In the genomic region with DNA sequence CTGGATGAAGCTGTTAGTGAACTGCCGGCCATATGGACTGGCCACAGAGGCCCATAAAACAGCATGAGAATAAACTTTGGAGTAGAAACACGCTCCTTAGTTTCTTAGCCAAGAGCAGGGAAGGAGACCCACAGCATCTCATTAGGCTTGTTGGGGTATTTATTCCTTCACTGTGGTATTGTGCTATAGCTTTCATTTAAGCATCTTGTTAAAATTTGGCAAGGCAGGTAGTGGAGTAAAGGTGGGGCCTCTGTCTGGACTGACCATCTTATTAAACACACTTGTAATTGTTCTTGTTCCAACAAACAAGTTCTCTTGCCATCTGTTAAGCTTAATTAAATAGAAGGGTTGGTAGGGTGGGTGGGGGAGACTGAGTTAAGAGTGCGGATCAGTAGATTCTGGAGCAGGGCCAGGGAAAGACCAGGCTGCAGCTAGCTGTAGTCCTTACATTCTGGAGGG, we compare ENCODE assay signal across 14 mouse cellular contexts.
DNase-seq lines count a peak whose midpoint lies in the region; ATAC-seq and TF ChIP-seq lines count a peak whose summit lies in the region.
"Had no signal": no experiment of that assay in that cellular context is flagged by ENCODE, and none has a peak within 500 bp of the region (broad histone marks: within the 10 kb centered on the region; RNA-seq: fewer than 3 reads in every experiment).

No protein-coding gene starts in this region.

- ATAC-seq in lung, embryonic 14.5 days (ENCODE audit: insufficient read depth): no peak
- peak; percentile 70 for ATAC-seq in forebrain, embryonic 13.5 days
- peak; percentile 46; the same call in 1 of the 2 replicates for ATAC-seq in limb, embryonic 14.5 days (ENCODE audit: low FRiP score, low read depth)
- no peak for ATAC-seq in heart, embryonic 11.5 days (replicated peaks; ENCODE audit: insufficient number of reproducible peaks, low FRiP score, low TSS enrichment)

- no peaks in the 10 kb centered on the region for H3K9me3 ChIP-seq in lung, embryonic 14.5 days (ENCODE audit: low read depth, low read length)
- H3K9me3 ChIP-seq in forebrain, embryonic 13.5 days (replicated peaks): no peaks in the 10 kb centered on the region
- no peaks in the 10 kb centered on the region for H3K9me3 ChIP-seq in limb, embryonic 14.5 days (ENCODE audit: control insufficient read depth, low read length)
- no peaks in the 10 kb centered on the region for H3K9me3 ChIP-seq in heart, embryonic 11.5 days (replicated peaks; ENCODE audit: control insufficient read depth, low read length)
- H3K9me3 ChIP-seq: heart, embryonic 12.5 days; hindbrain, embryonic 15.5 days; liver, embryonic 15.5 days had no signal

- no peak overlapping the region for H3K4me2 ChIP-seq in lung, embryonic 14.5 days
- H3K4me2 ChIP-seq in forebrain, embryonic 13.5 days: peak overlapping the region; percentile 35
- H3K4me2 ChIP-seq in limb, embryonic 14.5 days (replicated peaks; ENCODE audit: low read depth, low read length, severe bottlenecking): no peak overlapping the region
- H3K4me2 ChIP-seq in heart, embryonic 11.5 days: no peak overlapping the region
- H3K4me2 ChIP-seq: heart, embryonic 12.5 days; hindbrain, embryonic 15.5 days; liver, embryonic 15.5 days had no signal

- no peak for TF ChIP-seq CTCF in lung, embryonic 14.5 days (IDR thresholded peaks at IDR 0.05; ENCODE audit: low read depth)
- TF ChIP-seq CTCF in lung, adult 2 months (IDR thresholded peaks at IDR 0.05; ENCODE audit: insufficient read depth, low read length): no peak
- TF ChIP-seq CTCF in embryonic fibroblast, embryonic 13.5 days (IDR thresholded peaks at IDR 0.05; ENCODE audit: borderline replicate concordance, insufficient read depth, low read length): no peak

- H3K9ac ChIP-seq in lung, embryonic 14.5 days: no peak overlapping the region
- 0 out of 2 replicates have a peak overlapping the region, but pooled peaks have one; percentile 5 for H3K9ac ChIP-seq in forebrain, embryonic 13.5 days
- H3K9ac ChIP-seq in limb, embryonic 14.5 days (ENCODE audit: low read depth, low read length, severe bottlenecking): no peak overlapping the region
- H3K9ac ChIP-seq in heart, embryonic 11.5 days (ENCODE audit: low read depth, low read length): no peak overlapping the region
- H3K9ac ChIP-seq: heart, embryonic 12.5 days; hindbrain, embryonic 15.5 days; liver, embryonic 15.5 days had no signal

- H3K27ac ChIP-seq in lung, embryonic 14.5 days (ENCODE audit: low read depth): no peak overlapping the region
- H3K27ac ChIP-seq in embryonic fibroblast, embryonic 13.5 days (ENCODE audit: insufficient read depth, low read length): peak overlapping the region; percentile 8; the same call in 1 of the 2 replicates
- peak overlapping the region; percentile 78 for H3K27ac ChIP-seq in forebrain, embryonic 13.5 days
- H3K27ac ChIP-seq in limb, embryonic 14.5 days (replicated peaks; ENCODE audit: low read depth, low read length): no peak overlapping the region; the same call in 1 of the 2 replicates
- H3K27ac ChIP-seq in heart, embryonic 11.5 days (ENCODE audit: low read depth, low read length): no peak overlapping the region
- H3K27ac ChIP-seq: hindbrain, embryonic 15.5 days; liver, embryonic 15.5 days had no signal

- H3K36me3 ChIP-seq in lung, embryonic 14.5 days (ENCODE audit: insufficient read depth): no peaks in the 10 kb centered on the region
- H3K36me3 ChIP-seq in forebrain, embryonic 13.5 days (ENCODE audit: poor library complexity, severe bottlenecking): no peaks in the 10 kb centered on the region
- no peaks in the 10 kb centered on the region for H3K36me3 ChIP-seq in limb, embryonic 14.5 days (ENCODE audit: control insufficient read depth, insufficient read depth, low read length)
- H3K36me3 ChIP-seq in heart, embryonic 11.5 days (ENCODE audit: control insufficient read depth, insufficient read depth, low read length): no peaks in the 10 kb centered on the region
- H3K36me3 ChIP-seq: heart, embryonic 12.5 days; hindbrain, embryonic 15.5 days; liver, embryonic 15.5 days had no signal

- DNase-seq in lung, embryonic 14.5 days: peak; percentile 17
- DNase-seq in lung, adult 2 months: no peak
- DNase-seq in limb, embryonic 14.5 days (ENCODE audit: low spot score): peak; percentile 53
- DNase-seq in layer of hippocampus, adult 8-10 months (ENCODE audit: low spot score in 2 of 2): no peak
- DNase-seq: cerebellum, postnatal 25 days; kidney, adult 18-20 months; kidney, postnatal 4 days; right cerebral cortex, postnatal 14 days had no signal

- H3K4me1 ChIP-seq in lung, embryonic 14.5 days (ENCODE audit: insufficient read depth): peaks cover 5% of the 10 kb centered on the region; the same call in 1 of the 2 replicates
- peaks cover 2% of the 10 kb centered on the region; the same call in 1 of the 2 replicates for H3K4me1 ChIP-seq in lung, adult 2 months (ENCODE audit: control insufficient read depth, insufficient read depth, low read length)
- H3K4me1 ChIP-seq in embryonic fibroblast, embryonic 13.5 days (ENCODE audit: control insufficient read depth, insufficient read depth, low read length): peaks cover 10% of the 10 kb centered on the region
- peaks cover 58% of the 10 kb centered on the region for H3K4me1 ChIP-seq in forebrain, embryonic 13.5 days
- H3K4me1 ChIP-seq in limb, embryonic 14.5 days (ENCODE audit: control insufficient read depth, insufficient read depth, low read length): peaks cover 62% of the 10 kb centered on the region
- peaks cover 6% of the 10 kb centered on the region for H3K4me1 ChIP-seq in heart, embryonic 11.5 days (ENCODE audit: control insufficient read depth, insufficient read depth, low read length)
- H3K4me1 ChIP-seq: liver, embryonic 15.5 days had no signal

- no peaks in the 10 kb centered on the region for H3K27me3 ChIP-seq in lung, embryonic 14.5 days (ENCODE audit: insufficient read depth, low read length)
- H3K27me3 ChIP-seq in forebrain, embryonic 13.5 days: no peaks in the 10 kb centered on the region
- H3K27me3 ChIP-seq in limb, embryonic 14.5 days (ENCODE audit: control insufficient read depth, insufficient read depth, low read length): no peaks in the 10 kb centered on the region
- H3K27me3 ChIP-seq in heart, embryonic 11.5 days (ENCODE audit: control insufficient read depth, insufficient read depth, low read length): 0 out of 2 replicates have a peak, but pooled peaks cover 2% of the 10 kb centered on the region
- H3K27me3 ChIP-seq: heart, embryonic 12.5 days; hindbrain, embryonic 15.5 days; liver, embryonic 15.5 days had no signal

- WGBS in lung, embryonic 14.5 days: 48% methylated on average over 3 of the region's 3 CpGs
- 63% methylated on average over 3 of the region's 3 CpGs for WGBS in lung, adult 2 months
- 25% methylated on average over 3 of the region's 3 CpGs for WGBS in forebrain, embryonic 13.5 days
- 22% methylated on average over 3 of the region's 3 CpGs for WGBS in limb, embryonic 14.5 days
- 73% methylated on average over 3 of the region's 3 CpGs for WGBS in heart, embryonic 11.5 days (ENCODE audit: insufficient replicate concordance)

- H3K4me3 ChIP-seq in lung, embryonic 14.5 days (ENCODE audit: low read depth, low read length): no peak overlapping the region
- H3K4me3 ChIP-seq in lung, adult 2 months (replicated peaks; ENCODE audit: extremely low read depth, low read depth, low read length): no peak overlapping the region
- no peak overlapping the region for H3K4me3 ChIP-seq in embryonic fibroblast, embryonic 13.5 days (ENCODE audit: insufficient read depth, low read length)
- H3K4me3 ChIP-seq in forebrain, embryonic 13.5 days: no peak overlapping the region
- no peak overlapping the region for H3K4me3 ChIP-seq in limb, embryonic 14.5 days (replicated peaks; ENCODE audit: low read length)
- H3K4me3 ChIP-seq in heart, embryonic 11.5 days (ENCODE audit: low read depth, low read length): no peak overlapping the region
- H3K4me3 ChIP-seq: heart, embryonic 12.5 days; hindbrain, embryonic 15.5 days; liver, embryonic 15.5 days had no signal

- TF ChIP-seq POLR2A in lung, adult 2 months (IDR thresholded peaks at IDR 0.05; ENCODE audit: borderline replicate concordance, extremely low read depth, low read depth, low read length): no peak
- no peak for TF ChIP-seq POLR2A in embryonic fibroblast, embryonic 13.5 days (IDR thresholded peaks at IDR 0.05; ENCODE audit: low read depth, low read length)
- TF ChIP-seq POLR2A in limb, embryonic 14.5 days (IDR thresholded peaks at IDR 0.05; ENCODE audit: borderline replicate concordance, extremely low read depth, insufficient read depth, insufficient read length): no peak

Comparison
In these comparisons a context has a peak if more than half of its experiments do, and no peak if none do; other contexts are left out.
1. DNase-seq: peak in lung, embryonic 14.5 days (single experiment) and limb, embryonic 14.5 days (single experiment); none in lung, adult 2 months (single experiment) and layer of hippocampus, adult 8-10 months (0 of 2).
2. ATAC-seq: peak in forebrain, embryonic 13.5 days (single experiment) and limb, embryonic 14.5 days (single experiment); none in lung, embryonic 14.5 days (single experiment) and heart, embryonic 11.5 days (single experiment).
3. H3K27ac ChIP-seq: peak in embryonic fibroblast, embryonic 13.5 days (single experiment) and forebrain, embryonic 13.5 days (single experiment); none in lung, embryonic 14.5 days (single experiment), limb, embryonic 14.5 days (single experiment) and heart, embryonic 11.5 days (single experiment).